Mouse (Mus musculus): ENCODE data around the gene Syt15. TPM values are rescaled to one million over a fixed set of nuclear protein-coding genes. Genes with fewer than 3 reads are reported as not detected.
A peak's percentile ranks its signal among the peaks of the same experiment; 100 is the strongest.

Gene Syt15
- polyA plus RNA-seq (2012): not detected in 2 replicates

GRCm38 (mm10) chr14:34219295-34219694, at the start of gene Syt15:
Gene Syt15, plus strand, starts transcription at chr14:34219595.
- H3K4me3 ChIP-seq (replicated peaks): no peak within 1 kb of the TSS

GRCm38 (mm10) chr14:34171107-34171506, 48.3 kb upstream of the Syt15 start:
- Histone ChIP-seq H3K27me3 (ENCODE audit: control insufficient read depth) (no peaks in the 10 kb centered on the region), H3K36me3 (ENCODE audit: control insufficient read depth) (no peaks in the 10 kb centered on the region), H3K4me1 (ENCODE audit: control insufficient read depth) (no peaks in the 10 kb centered on the region), H3K4me3 (replicated peaks) (no peak overlapping the region), H3K9me3 (ENCODE audit: control insufficient read depth, low read length) (no peaks in the 10 kb centered on the region)
- TF ChIP-seq TAL1 (IDR thresholded peaks at IDR 0.05; ENCODE audit: low read length): no peak
- no peak for TF ChIP-seq GATA1 (IDR thresholded peaks at IDR 0.05; ENCODE audit: low read length)

More at GRCm38 (mm10) chr14:34219295-34219694, at the start of gene Syt15:
- Histone ChIP-seq H3K9me3 (ENCODE audit: control insufficient read depth, low read length) (no peaks in the 10 kb centered on the region), H3K4me1 (ENCODE audit: control insufficient read depth) (no peaks in the 10 kb centered on the region), H3K36me3 (ENCODE audit: control insufficient read depth) (no peaks in the 10 kb centered on the region), H3K27me3 (ENCODE audit: control insufficient read depth) (peaks cover 22% of the 10 kb centered on the region)
- no peak for TF ChIP-seq GATA1 (IDR thresholded peaks at IDR 0.05; ENCODE audit: low read length)
- no peak for TF ChIP-seq TAL1 (IDR thresholded peaks at IDR 0.05; ENCODE audit: low read length)

- Histone ChIP-seq H3K4me3 (replicated peaks) (no peak overlapping the region), H3K27me3 (ENCODE audit: control insufficient read depth) (no peaks in the 10 kb centered on the region), H3K36me3 (ENCODE audit: control insufficient read depth) (no peaks in the 10 kb centered on the region), H3K4me1 (ENCODE audit: control insufficient read depth) (no peaks in the 10 kb centered on the region), H3K9me3 (ENCODE audit: control insufficient read depth, low read length) (no peaks in the 10 kb centered on the region)
- TF ChIP-seq GATA1 (IDR thresholded peaks at IDR 0.05; ENCODE audit: low read length): no peak
Measured at GRCm38 (mm10) chr14:34179351-34179750, 40.0 kb upstream of the Syt15 start.

GRCm38 (mm10) chr14:34183101-34183500, 36.3 kb upstream of the Syt15 start:
- H3K4me1 ChIP-seq (ENCODE audit: control insufficient read depth): no peaks in the 10 kb centered on the region
- no peaks in the 10 kb centered on the region for H3K27me3 ChIP-seq (ENCODE audit: control insufficient read depth)
- H3K36me3 ChIP-seq (ENCODE audit: control insufficient read depth): no peaks in the 10 kb centered on the region
- no peak overlapping the region for H3K4me3 ChIP-seq (replicated peaks)
- no peaks in the 10 kb centered on the region for H3K9me3 ChIP-seq (ENCODE audit: control insufficient read depth, low read length)
- TF ChIP-seq TAL1 (IDR thresholded peaks at IDR 0.05; ENCODE audit: low read length): no peak
- TF ChIP-seq GATA1 (IDR thresholded peaks at IDR 0.05; ENCODE audit: low read length): no peak

GRCm38 (mm10) chr14:34188629-34189028, 30.8 kb upstream of the Syt15 start:
- Histone ChIP-seq H3K4me1 (ENCODE audit: control insufficient read depth) (peaks cover 31% of the 10 kb centered on the region), H3K9me3 (ENCODE audit: control insufficient read depth, low read length) (no peaks in the 10 kb centered on the region), H3K4me3 (replicated peaks) (no peak overlapping the region), H3K36me3 (ENCODE audit: control insufficient read depth) (no peaks in the 10 kb centered on the region), H3K27me3 (ENCODE audit: control insufficient read depth) (no peaks in the 10 kb centered on the region)
- TF ChIP-seq GATA1 (IDR thresholded peaks at IDR 0.05; ENCODE audit: low read length): no peak

- Histone ChIP-seq H3K9me3 (ENCODE audit: control insufficient read depth, low read length) (no peaks in the 10 kb centered on the region), H3K36me3 (ENCODE audit: control insufficient read depth) (no peaks in the 10 kb centered on the region), H3K4me3 (replicated peaks) (no peak overlapping the region), H3K4me1 (ENCODE audit: control insufficient read depth) (peaks cover 31% of the 10 kb centered on the region), H3K27me3 (ENCODE audit: control insufficient read depth) (no peaks in the 10 kb centered on the region)
- TF ChIP-seq GATA1 (IDR thresholded peaks at IDR 0.05; ENCODE audit: low read length) (no peak), TAL1 (IDR thresholded peaks at IDR 0.05; ENCODE audit: low read length) (no peak)
Measured at GRCm38 (mm10) chr14:34190361-34190760, 29.0 kb upstream of the Syt15 start.

- Histone ChIP-seq H3K27me3 (ENCODE audit: control insufficient read depth) (no peaks in the 10 kb centered on the region), H3K36me3 (ENCODE audit: control insufficient read depth) (no peaks in the 10 kb centered on the region), H3K4me3 (replicated peaks) (no peak overlapping the region), H3K4me1 (ENCODE audit: control insufficient read depth) (peaks cover 28% of the 10 kb centered on the region), H3K9me3 (ENCODE audit: control insufficient read depth, low read length) (no peaks in the 10 kb centered on the region)
- no peak for TF ChIP-seq TAL1 (IDR thresholded peaks at IDR 0.05; ENCODE audit: low read length)
- TF ChIP-seq GATA1 (IDR thresholded peaks at IDR 0.05; ENCODE audit: low read length): no peak
Measured at GRCm38 (mm10) chr14:34193879-34194278, 25.5 kb upstream of the Syt15 start.

- Histone ChIP-seq H3K36me3 (ENCODE audit: control insufficient read depth) (no peaks in the 10 kb centered on the region), H3K27me3 (ENCODE audit: control insufficient read depth) (peaks cover 14% of the 10 kb centered on the region), H3K9me3 (ENCODE audit: control insufficient read depth, low read length) (no peaks in the 10 kb centered on the region), H3K4me1 (ENCODE audit: control insufficient read depth) (peaks cover 12% of the 10 kb centered on the region), H3K4me3 (replicated peaks) (no peak overlapping the region)
- no peak for TF ChIP-seq TAL1 (IDR thresholded peaks at IDR 0.05; ENCODE audit: low read length)
- TF ChIP-seq GATA1 (IDR thresholded peaks at IDR 0.05; ENCODE audit: low read length): no peak
Measured at GRCm38 (mm10) chr14:34195466-34195865, 23.9 kb upstream of the Syt15 start.

GRCm38 (mm10) chr14:34196706-34197105, 22.7 kb upstream of the Syt15 start:
- peaks cover 25% of the 10 kb centered on the region for H3K27me3 ChIP-seq (ENCODE audit: control insufficient read depth)
- no peak overlapping the region for H3K4me3 ChIP-seq (replicated peaks)
- H3K36me3 ChIP-seq (ENCODE audit: control insufficient read depth): no peaks in the 10 kb centered on the region
- TF ChIP-seq GATA1 (IDR thresholded peaks at IDR 0.05; ENCODE audit: low read length) (no peak), TAL1 (IDR thresholded peaks at IDR 0.05; ENCODE audit: low read length) (no peak)
- H3K4me1 ChIP-seq (ENCODE audit: control insufficient read depth): peaks cover 4% of the 10 kb centered on the region
- no peaks in the 10 kb centered on the region for H3K9me3 ChIP-seq (ENCODE audit: control insufficient read depth, low read length)

- peaks cover 41% of the 10 kb centered on the region for H3K27me3 ChIP-seq (ENCODE audit: control insufficient read depth)
Measured at GRCm38 (mm10) chr14:34200738-34201230, 18.6 kb upstream of the Syt15 start.

More at GRCm38 (mm10) chr14:34200738-34201230, 18.6 kb upstream of the Syt15 start:
- no peak for TF ChIP-seq GATA1 (IDR thresholded peaks at IDR 0.05; ENCODE audit: low read length)
- Histone ChIP-seq H3K4me1 (ENCODE audit: control insufficient read depth) (peaks cover 4% of the 10 kb centered on the region), H3K36me3 (ENCODE audit: control insufficient read depth) (no peaks in the 10 kb centered on the region), H3K4me3 (replicated peaks) (peak overlapping the region; percentile 53), H3K9me3 (ENCODE audit: control insufficient read depth, low read length) (no peaks in the 10 kb centered on the region)

Measured in erythroblast, embryonic 14.5 days (primary cell).